In genomic region chr17:71795521-71796205, GRCm38 (mm10) we compare ENCODE assay signal across 15 mouse cellular contexts. TPM values are rescaled to one million over a fixed set of nuclear protein-coding genes. Genes with fewer than 3 reads are reported as not detected.
A peak's percentile ranks its signal among the peaks of the same experiment; 100 is the strongest.
DNase-seq lines count a peak whose midpoint lies in the region; ATAC-seq and TF ChIP-seq lines count a peak whose summit lies in the region.
"Had no signal": no experiment of that assay in that cellular context is flagged by ENCODE, and none has a peak within 500 bp of the region (broad histone marks: within the 10 kb centered on the region; RNA-seq: fewer than 3 reads in every experiment).

No protein-coding gene starts in this region.

- no peak overlapping the region for H3K4me2 ChIP-seq in hindbrain, postnatal 0 days (ENCODE audit: low read depth, low read length)
- H3K4me2 ChIP-seq in hindbrain, embryonic 12.5 days (replicated peaks), result no peak overlapping the region
- H3K4me2 ChIP-seq: liver, embryonic 15.5 days; midbrain, embryonic 12.5 days had no signal

- no peak for TF ChIP-seq CTCF in hindbrain, postnatal 0 days (IDR thresholded peaks at IDR 0.05; ENCODE audit: low read depth)

- no peaks in the 10 kb centered on the region for H3K9me3 ChIP-seq in hindbrain, postnatal 0 days (ENCODE audit: low read length)
- H3K9me3 ChIP-seq in hindbrain, embryonic 12.5 days (replicated peaks), result no peaks in the 10 kb centered on the region
- H3K9me3 ChIP-seq: liver, embryonic 15.5 days; midbrain, embryonic 12.5 days had no signal

- 75% methylated on average over 15 of the region's 15 CpGs for WGBS in hindbrain, postnatal 0 days
- 76% methylated on average over 15 of the region's 15 CpGs for WGBS in hindbrain, embryonic 12.5 days

- no peaks in the 10 kb centered on the region for H3K27me3 ChIP-seq in hindbrain, postnatal 0 days (ENCODE audit: insufficient read depth, low read length)
- no peaks in the 10 kb centered on the region for H3K27me3 ChIP-seq in hindbrain, embryonic 12.5 days
- H3K27me3 ChIP-seq: liver, embryonic 15.5 days; midbrain, embryonic 12.5 days had no signal

- peak; percentile 8 for DNase-seq in hindbrain, postnatal 0 days (ENCODE audit: low spot score)
- DNase-seq in MN1 (ENCODE audit: low spot score), result peak; percentile 23
- DNase-seq in brain, adult 2 months (ENCODE audit: low read depth, low spot score), result peak; percentile 30
- DNase-seq in heart, postnatal 4 days, result peak; percentile 57
- DNase-seq in cerebellum, postnatal 14 days, result no peak
- DNase-seq in left cerebral cortex, adult 18-20 months (ENCODE audit: low spot score in 2 of 2), result no peak
- DNase-seq: cerebellum, adult 18-20 months had no signal

- no peak for ATAC-seq in hindbrain, postnatal 0 days
- ATAC-seq in hindbrain, embryonic 12.5 days (ENCODE audit: low FRiP score), result no peak
- ATAC-seq: hindbrain, embryonic 16.5 days had no signal

- no peak overlapping the region for H3K4me3 ChIP-seq in hindbrain, postnatal 0 days (ENCODE audit: low read length)
- H3K4me3 ChIP-seq in hindbrain, embryonic 12.5 days, result no peak overlapping the region
- H3K4me3 ChIP-seq: liver, embryonic 15.5 days; midbrain, embryonic 12.5 days had no signal

- no peak overlapping the region for H3K27ac ChIP-seq in hindbrain, postnatal 0 days
- no peak overlapping the region for H3K27ac ChIP-seq in hindbrain, embryonic 12.5 days
- H3K27ac ChIP-seq: liver, embryonic 15.5 days; midbrain, embryonic 12.5 days had no signal

- H3K4me1 ChIP-seq in hindbrain, postnatal 0 days (ENCODE audit: insufficient read depth, low read length), result no peaks in the 10 kb centered on the region
- H3K4me1 ChIP-seq in hindbrain, embryonic 12.5 days, result no peaks in the 10 kb centered on the region
- H3K4me1 ChIP-seq: liver, embryonic 15.5 days; midbrain, embryonic 12.5 days had no signal

- H3K36me3 ChIP-seq in hindbrain, postnatal 0 days (ENCODE audit: insufficient read depth, low read length), result peaks cover 6% of the 10 kb centered on the region; the same call in 1 of the 2 replicates
- H3K36me3 ChIP-seq in hindbrain, embryonic 12.5 days, result peaks cover 12% of the 10 kb centered on the region; the same call in 1 of the 2 replicates
- H3K36me3 ChIP-seq: liver, embryonic 15.5 days had no signal

- no peak overlapping the region for H3K9ac ChIP-seq in hindbrain, postnatal 0 days (replicated peaks; ENCODE audit: low read length)
- no peak overlapping the region for H3K9ac ChIP-seq in hindbrain, embryonic 12.5 days
- H3K9ac ChIP-seq: liver, embryonic 15.5 days; midbrain, embryonic 12.5 days had no signal

RNA-seq across cellular contexts. Expression of gene Clip4, which starts 27.4 kb away (rescaled TPM):
- total RNA-seq in hindbrain, postnatal 0 days (2014; rRNA removed), result 10.1 and 12.5 TPM in 2 replicates
- polyA plus RNA-seq in hindbrain, postnatal 0 days (2015; fragmentation: Nextera tagmentation; extraction: Ambion mirVana), result 15.8 and 18.9 TPM in 2 replicates
- polyA plus RNA-seq in hindbrain, embryonic 12.5 days (2016; fragmentation: Nextera tagmentation; extraction: Ambion mirVana), result 7.5 and 9.2 TPM in 2 replicates
- 100 to 1,000 TPM; 173 TPM for total RNA-seq in heart, postnatal 4 days (2021)
- 10 to 100 TPM; 72.8 to 82.4 TPM for total RNA-seq in left cerebral cortex, adult 18-20 months (2021)
- total RNA-seq: neutrophil, adult 5-6 weeks had no signal

RNA-seq across cellular contexts. Expression of gene Pcare, which starts 43.0 kb away (rescaled TPM):
- total RNA-seq in hindbrain, postnatal 0 days (2014; rRNA removed), result not detected in 2 replicates
- not detected in 2 replicates for polyA plus RNA-seq in hindbrain, postnatal 0 days (2015; fragmentation: Nextera tagmentation; extraction: Ambion mirVana)
- polyA plus RNA-seq in hindbrain, embryonic 12.5 days (2016; fragmentation: Nextera tagmentation; extraction: Ambion mirVana), result not detected in 2 replicates
- total RNA-seq in heart, postnatal 4 days (2021), result 1 to 10 TPM; 1.4 to 1.6 TPM
- total RNA-seq in left cerebral cortex, adult 18-20 months (2021), result under 1 TPM; 0.44 to 0.45 TPM
- total RNA-seq: neutrophil, adult 5-6 weeks had no signal
- polyA plus RNA-seq: embryonic facial prominence, embryonic 11.5 days; large intestine, adult 2 months; liver, embryonic 15.5 days; midbrain, embryonic 12.5 days; thymus, postnatal 0 days had no signal

Comparison
In these comparisons a context has a peak if more than half of its experiments do, and no peak if none do; other contexts are left out.
1. DNase-seq: peak in hindbrain, postnatal 0 days (single experiment), MN1 (single experiment), brain, adult 2 months (single experiment) and heart, postnatal 4 days (single experiment); none in cerebellum, postnatal 14 days (0 of 2) and left cerebral cortex, adult 18-20 months (0 of 2).